Mouse (Mus musculus) liver, adult 2 months (tissue): ENCODE results near the gene Irak2.

Experiments
- CTCF ChIP-seq: fragments of 200-500 bp; IDR thresholded peaks from 2 replicates; pipeline ENCODE4 v1.5.1; 2011; ENCODE audit warnings: low read depth, low read length, control low read depth
- POLR2A ChIP-seq: fragments of 200-500 bp; IDR thresholded peaks from 2 replicates; pipeline ENCODE4 v1.6.1; 2011; ENCODE audit warnings: low read length, control low read depth; ENCODE audit not compliant: insufficient read depth; ENCODE audit errors: extremely low read depth

- no peak for TF ChIP-seq CTCF
- no peak for TF ChIP-seq POLR2A
These were observed 56.9 kb downstream of the Irak2 start for GRCm38 (mm10) chr6:113695203-113695602.
